Mouse (Mus musculus) neural tube, embryonic 14.5 days (tissue): ENCODE results near the gene Gpr176. TPM values are rescaled to one million over a fixed set of nuclear protein-coding genes. Genes with fewer than 3 reads are reported as not detected.
A peak's percentile ranks its signal among the peaks of the same experiment; 100 is the strongest.

ENCODE experiments used
- ATAC-seq: fragments of 200-750 bp; cut with Nextera tagmentation; 2 replicates; pipeline ENCODE4 v1.8.0; 2017; ENCODE audit warnings: low read depth, mild to moderate bottlenecking, moderate TSS enrichment, moderate library complexity
- H3K27ac ChIP-seq: fragments of 300-500 bp; sonication (generic); 2 replicates; pipeline ENCODE4 v1.5.1; 2014; ENCODE audit warnings: low read depth, mild to moderate bottlenecking, control low read depth, low read length, moderate library complexity, mixed read lengths
- H3K27me3 ChIP-seq: fragments of 300-500 bp; sonication (generic); 2 replicates; pipeline ENCODE4 v1.6.1; 2014; ENCODE audit warnings: low read length; ENCODE audit not compliant: control insufficient read depth, insufficient read depth
- H3K36me3 ChIP-seq: fragments of 300-500 bp; sonication (generic); 2 replicates; pipeline ENCODE4 v1.6.1; 2014; ENCODE audit warnings: low read length, mixed read lengths; ENCODE audit not compliant: control insufficient read depth, insufficient read depth
- H3K4me1 ChIP-seq: fragments of 300-500 bp; sonication (generic); 2 replicates; pipeline ENCODE4 v1.6.1; 2014; ENCODE audit warnings: low read length; ENCODE audit not compliant: control insufficient read depth, insufficient read depth
- H3K4me2 ChIP-seq: fragments of 300-500 bp; sonication (generic); 2 replicates; pipeline ENCODE4 v1.6.1; 2014; ENCODE audit warnings: mild to moderate bottlenecking, low read depth, low read length, control low read depth
- H3K4me3 ChIP-seq: fragments of 300-500 bp; sonication (generic); 2 replicates; pipeline ENCODE4 v1.5.1; 2014; ENCODE audit warnings: low read depth, low read length, control low read depth, mixed read lengths
- H3K9ac ChIP-seq: fragments of 300-500 bp; sonication (generic); replicated peaks from 2 replicates; pipeline ENCODE4 v1.6.1; 2014; ENCODE audit warnings: low read depth, mild to moderate bottlenecking, control low read depth, low read length, mixed read lengths
- H3K9me3 ChIP-seq: fragments of 300-500 bp; sonication (generic); 2 replicates; pipeline ENCODE4 v1.6.1; 2016; ENCODE audit warnings: low read length; ENCODE audit not compliant: control insufficient read depth
- WGBS: fragments of 180-500 bp; shearing (Covaris S2); extraction: QIAGEN DNeasy Blood & Tissue Kit; methylation state at CpG from one replicate; pipeline ENCODE4 v1.1.7; 2014; 5-methylcytosine and 5-hydroxymethylcytosine counted together
- polyA plus RNA-seq: library from polyadenylated mRNA; unstranded; fragments of >200 nt; fragmentation: Nextera tagmentation; extraction: Ambion mirVana; gene quantifications from 2 replicates; pipeline ENCODE4 v1.2.1, GENCODE M21; 2014

Gene Gpr176
- polyA plus RNA-seq, 1 experiment from 2014 or later: 7.9 TPM

- H3K36me3 ChIP-seq: no peaks in the 10 kb centered on the region
- no peak for ATAC-seq
- H3K9me3 ChIP-seq: no peaks in the 10 kb centered on the region
- WGBS: 18% methylated on average over 1 of the region's 1 CpGs
- no peaks in the 10 kb centered on the region for H3K4me1 ChIP-seq
- H3K4me3 ChIP-seq: no peak overlapping the region
- no peak overlapping the region for H3K27ac ChIP-seq
- H3K9ac ChIP-seq: no peak overlapping the region
- no peak overlapping the region for H3K4me2 ChIP-seq
- H3K27me3 ChIP-seq: no peaks in the 10 kb centered on the region
Observed at GRCm38 (mm10) chr2:118345535-118345934, 27.7 kb downstream of the Gpr176 start.

- Histone ChIP-seq H3K27ac (no peak overlapping the region), H3K4me3 (no peak overlapping the region), H3K4me1 (no peaks in the 10 kb centered on the region), H3K27me3 (no peaks in the 10 kb centered on the region), H3K9me3 (no peaks in the 10 kb centered on the region), H3K9ac (no peak overlapping the region), H3K4me2 (no peak overlapping the region), H3K36me3 (no peaks in the 10 kb centered on the region)
- no peak for ATAC-seq
- 70% methylated on average over 3 of the region's 3 CpGs for WGBS
Observed at GRCm38 (mm10) chr2:118343897-118344296, 29.3 kb downstream of the Gpr176 start.

GRCm38 (mm10) chr2:118341295-118341694, 31.9 kb downstream of the Gpr176 start:
- no peak overlapping the region for H3K4me3 ChIP-seq

DNA sequence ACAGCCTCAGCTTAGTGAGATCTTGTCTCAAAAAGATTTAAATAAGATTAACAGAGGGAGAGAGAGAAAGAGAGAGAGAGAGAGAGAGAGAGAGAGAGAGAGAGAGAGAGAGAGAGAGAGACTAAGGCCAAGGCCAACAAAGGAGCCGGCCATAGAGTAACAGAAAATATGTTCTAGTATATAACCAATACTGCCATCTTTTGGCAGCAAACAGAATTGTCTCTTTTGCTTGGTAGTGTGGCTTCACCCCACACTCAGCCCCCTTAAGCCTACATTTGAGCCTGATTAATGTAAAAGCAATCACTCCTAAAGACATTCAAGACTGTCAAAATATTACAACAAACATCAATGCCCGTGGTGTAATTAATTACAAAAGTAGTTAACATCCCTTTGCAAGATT, 37.1 kb downstream of the Gpr176 start:
- Histone ChIP-seq H3K9me3 (no peaks in the 10 kb centered on the region), H3K9ac (no peak overlapping the region), H3K4me2 (no peak overlapping the region), H3K4me1 (no peaks in the 10 kb centered on the region), H3K4me3 (no peak overlapping the region), H3K27me3 (no peaks in the 10 kb centered on the region), H3K27ac (no peak overlapping the region), H3K36me3 (no peaks in the 10 kb centered on the region)
- WGBS: 52% methylated on average over 2 of the region's 2 CpGs
- no peak for ATAC-seq

More at GRCm38 (mm10) chr2:118341295-118341694, 31.9 kb downstream of the Gpr176 start:
- Histone ChIP-seq H3K9me3 (no peaks in the 10 kb centered on the region), H3K36me3 (no peaks in the 10 kb centered on the region), H3K4me1 (no peaks in the 10 kb centered on the region), H3K9ac (no peak overlapping the region), H3K27ac (no peak overlapping the region), H3K27me3 (no peaks in the 10 kb centered on the region), H3K4me2 (no peak overlapping the region)
- ATAC-seq: no peak
- WGBS: 79% methylated on average over 7 of the region's 7 CpGs

GRCm38 (mm10) chr2:118322663-118323062, 50.6 kb downstream of the Gpr176 start:
- WGBS: 77% methylated on average over 4 of the region's 5 CpGs

GRCm38 (mm10) chr2:118321804-118322203, 51.4 kb downstream of the Gpr176 start:
- WGBS: 75% methylated on average over 4 of the region's 4 CpGs
- Histone ChIP-seq H3K4me2 (no peak overlapping the region), H3K4me3 (no peak overlapping the region), H3K27ac (no peak overlapping the region), H3K9me3 (no peaks in the 10 kb centered on the region), H3K36me3 (no peaks in the 10 kb centered on the region), H3K4me1 (peaks cover 8% of the 10 kb centered on the region), H3K27me3 (no peaks in the 10 kb centered on the region), H3K9ac (no peak overlapping the region)
- ATAC-seq: no peak

More at GRCm38 (mm10) chr2:118322663-118323062, 50.6 kb downstream of the Gpr176 start:
- H3K4me2 ChIP-seq: no peak overlapping the region
- no peak overlapping the region for H3K9ac ChIP-seq
- H3K36me3 ChIP-seq: no peaks in the 10 kb centered on the region
- no peak overlapping the region for H3K27ac ChIP-seq
- no peaks in the 10 kb centered on the region for H3K9me3 ChIP-seq
- no peak overlapping the region for H3K4me3 ChIP-seq
- H3K27me3 ChIP-seq: no peaks in the 10 kb centered on the region
- ATAC-seq: no peak
- peaks cover 8% of the 10 kb centered on the region for H3K4me1 ChIP-seq

GRCm38 (mm10) chr2:118321094-118321493, 52.1 kb downstream of the Gpr176 start:
- no peak for ATAC-seq
- no peak overlapping the region for H3K4me2 ChIP-seq
- H3K36me3 ChIP-seq: no peaks in the 10 kb centered on the region
- H3K27me3 ChIP-seq: no peaks in the 10 kb centered on the region
- no peak overlapping the region for H3K9ac ChIP-seq
- H3K27ac ChIP-seq: no peak overlapping the region
- WGBS: 61% methylated on average over 4 of the region's 4 CpGs
- H3K4me3 ChIP-seq: no peak overlapping the region
- no peaks in the 10 kb centered on the region for H3K9me3 ChIP-seq
- H3K4me1 ChIP-seq: peaks cover 8% of the 10 kb centered on the region

- Histone ChIP-seq H3K9ac (no peak overlapping the region), H3K4me1 (peaks cover 8% of the 10 kb centered on the region), H3K4me3 (no peak overlapping the region), H3K9me3 (no peaks in the 10 kb centered on the region), H3K27ac (no peak overlapping the region), H3K36me3 (no peaks in the 10 kb centered on the region), H3K27me3 (no peaks in the 10 kb centered on the region), H3K4me2 (no peak overlapping the region)
- WGBS: 19% methylated on average over 4 of the region's 4 CpGs
- ATAC-seq: 0 out of 2 replicates have a peak, but pooled peaks have one; percentile 13
Observed at GRCm38 (mm10) chr2:118320519-118320918, 52.7 kb downstream of the Gpr176 start.

- H3K27ac ChIP-seq: no peak overlapping the region
- no peak overlapping the region for H3K4me3 ChIP-seq
- no peak overlapping the region for H3K9ac ChIP-seq
- peaks cover 8% of the 10 kb centered on the region for H3K4me1 ChIP-seq
- H3K9me3 ChIP-seq: no peaks in the 10 kb centered on the region
- H3K36me3 ChIP-seq: no peaks in the 10 kb centered on the region
- ATAC-seq: no peak
- WGBS: 58% methylated on average over 5 of the region's 5 CpGs
- H3K27me3 ChIP-seq: no peaks in the 10 kb centered on the region
- no peak overlapping the region for H3K4me2 ChIP-seq
Observed at GRCm38 (mm10) chr2:118319176-118319575, 54.0 kb downstream of the Gpr176 start.
